Mouse (Mus musculus) gastrocnemius, postnatal 36 days (tissue): Measurements from ENCODE around the gene Nfam1. TPM values are rescaled to one million over a fixed set of nuclear protein-coding genes. Genes with fewer than 3 reads are reported as not detected.

Experiments used
- DNase-seq, 2 experiments: peaks; one replicate each; pipeline ENCODE4 v3.0.0; 2022
- intact Hi-C: fragments of 180-260 bp; cut with DNase I; formaldehyde crosslinking; loops from one replicate; pipeline ENCODE4 v1.15.1; 2025
- total RNA-seq, 2 experiments: library from RNA; stranded (reverse); gene quantifications; 2 replicates each; pipeline ENCODE4 v1.2.3; 2021

Gene Nfam1
- total RNA-seq, 2 experiments from 2014 or later: 0.28 to 1.0 TPM

DNA sequence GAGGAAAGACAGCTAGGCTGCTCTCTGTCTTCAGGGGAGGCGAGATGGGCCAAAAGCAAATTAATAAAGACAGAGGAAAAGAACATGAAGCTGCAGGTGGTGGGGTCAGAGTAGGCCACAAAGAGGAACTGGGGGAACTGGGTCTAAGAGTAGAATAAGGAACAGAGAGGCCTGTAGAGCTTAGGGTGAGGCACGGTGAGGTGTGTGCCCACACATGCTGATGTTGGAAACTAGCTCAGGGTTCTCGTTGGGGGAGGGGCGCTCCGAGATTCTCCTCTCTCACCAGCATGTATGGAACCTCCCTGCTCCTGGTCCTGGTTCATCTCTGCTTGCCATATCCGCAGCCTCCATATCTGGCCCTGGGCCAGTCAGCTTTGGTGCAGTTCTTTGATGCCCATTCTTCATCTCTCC lies 34.3 kb downstream of the Nfam1 start:
- no peak for DNase-seq
- intact Hi-C loops: no loop called here

GRCm38 (mm10) chr15:82996431-82996830 lies 36.7 kb downstream of the Nfam1 start:
- intact Hi-C loops: no loop called here
- DNase-seq: no peak

GRCm38 (mm10) chr15:82995239-82995638 lies 37.9 kb downstream of the Nfam1 start:
- DNase-seq: no peak
- intact Hi-C loops: no loop called here

GRCm38 (mm10) chr15:82992911-82993310 lies 40.2 kb downstream of the Nfam1 start:
- no peak for DNase-seq
- intact Hi-C loops: no loop called here

GRCm38 (mm10) chr15:82992079-82992783 lies 40.9 kb downstream of the Nfam1 start:
- intact Hi-C loops: no loop called here
- no peak for DNase-seq

- intact Hi-C loops: no loop called here
- DNase-seq: no peak
These were observed 43.9 kb downstream of the Nfam1 start for GRCm38 (mm10) chr15:82989190-82989704.

DNA sequence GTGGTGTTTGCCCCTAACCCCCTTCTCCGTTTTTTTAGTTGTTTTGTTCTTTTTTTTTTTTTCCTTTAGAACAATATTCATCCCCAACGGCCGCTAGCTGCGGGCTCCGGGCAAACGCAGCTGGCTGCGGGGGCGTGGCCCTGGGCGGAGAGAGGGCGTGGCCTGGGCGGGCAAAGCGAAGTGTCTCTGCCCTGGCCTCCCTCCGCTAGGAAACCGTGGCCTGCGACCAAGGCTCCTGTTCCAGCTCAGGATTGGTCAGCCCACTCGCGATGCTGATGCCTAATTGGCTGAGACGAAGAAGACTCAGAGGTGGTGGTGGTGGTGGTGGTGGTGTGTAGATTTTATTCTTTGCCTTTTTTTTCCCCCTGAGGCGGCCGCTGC lies 45.4 kb downstream of the Nfam1 start, which contains the start of gene Tcf20:
Gene Tcf20 (minus strand): TSS at position 141 of the 381 bp plus-strand sequence.
- DNase-seq: peak; percentile 89 to 94
- intact Hi-C loops: no loop called here

DNA sequence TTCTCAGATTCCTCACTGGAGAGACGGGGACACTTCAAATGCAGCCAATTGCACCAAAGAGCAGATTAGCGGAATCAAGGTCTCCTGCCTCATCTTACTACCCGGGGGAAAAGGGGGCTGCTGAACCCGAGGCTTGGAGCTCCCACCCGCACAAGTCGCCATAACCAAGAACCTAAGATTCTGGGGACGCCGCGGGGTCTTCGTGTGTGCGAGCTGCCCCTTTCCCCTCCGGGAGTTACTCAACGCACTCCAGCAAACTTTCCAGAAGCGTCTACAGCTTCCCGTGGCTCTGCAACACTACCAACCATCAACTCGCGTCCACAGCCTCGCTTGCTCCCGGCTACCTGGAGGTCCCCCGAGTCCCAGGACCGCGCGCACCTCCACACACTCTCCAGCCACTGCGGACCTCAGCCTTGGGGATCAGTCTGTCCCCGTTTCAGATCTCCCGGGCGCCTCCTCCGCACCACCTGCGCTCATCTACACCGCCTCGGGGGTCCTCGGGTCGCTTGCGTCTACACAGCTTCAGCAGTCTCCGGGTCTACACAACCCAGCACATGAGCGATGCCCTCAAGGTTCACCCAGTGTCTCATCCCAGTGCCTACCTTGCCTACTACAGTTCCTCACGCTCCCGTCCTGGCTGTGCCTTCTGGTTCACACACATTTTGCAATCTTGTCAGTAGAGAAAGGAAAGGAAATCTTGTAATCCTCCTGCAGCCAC lies 45.9 kb downstream of the Nfam1 start:
- intact Hi-C loops: no loop called here
- no peak for DNase-seq

DNA sequence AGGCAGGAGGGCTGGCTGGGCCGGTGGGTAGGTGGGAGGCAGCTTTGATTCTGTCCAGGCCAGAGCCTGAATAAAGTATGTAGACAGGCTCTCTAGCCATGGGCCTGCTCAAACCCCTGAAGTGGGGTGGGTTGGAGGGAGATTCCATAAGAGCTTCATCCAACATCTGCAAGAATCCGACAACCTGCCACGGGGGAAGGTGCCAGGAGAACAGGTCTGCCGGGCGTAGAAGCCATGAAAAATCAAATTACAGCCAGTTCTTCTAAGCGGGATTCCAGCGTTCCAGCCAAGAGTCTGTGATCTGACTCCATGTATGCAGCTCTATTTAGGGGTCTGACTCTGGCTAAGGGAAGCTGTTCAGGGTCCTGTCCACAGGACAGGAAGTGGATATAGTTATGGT lies 48.5 kb downstream of the Nfam1 start:
- intact Hi-C loops: no loop called here
- no peak for DNase-seq

GRCm38 (mm10) chr15:82984097-82984496 lies 49.0 kb downstream of the Nfam1 start:
- no peak for DNase-seq
- intact Hi-C loops: no loop called here

DNA sequence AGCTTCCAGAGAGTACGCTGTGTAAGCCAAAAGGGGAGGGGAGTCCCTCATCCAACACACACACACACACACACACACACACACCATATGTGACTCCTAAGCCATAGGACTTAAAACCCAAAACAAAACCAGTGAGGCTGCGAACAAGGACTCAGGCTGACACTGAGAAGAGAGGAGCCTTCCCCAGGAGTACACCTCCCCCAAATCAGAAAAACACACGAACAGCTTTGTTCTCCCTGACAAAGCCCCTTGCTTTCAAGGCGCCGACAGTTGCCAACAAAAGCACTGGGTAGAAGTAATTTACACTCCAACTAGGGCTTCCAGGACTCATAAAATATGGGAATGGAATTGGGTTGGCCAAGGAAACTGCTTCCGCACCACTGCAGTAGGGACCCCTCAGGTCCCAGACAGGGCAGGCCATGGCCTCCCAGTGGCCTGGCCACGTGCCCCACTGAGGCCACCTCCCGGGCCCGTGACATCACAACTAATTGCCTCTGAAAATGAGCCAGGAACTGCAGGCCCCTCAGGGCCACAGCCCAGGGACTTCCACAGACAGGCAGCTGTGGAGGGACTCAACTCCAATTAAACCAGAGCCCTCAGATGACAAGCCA lies 49.6 kb downstream of the Nfam1 start:
- DNase-seq: no peak
- intact Hi-C loops: no loop called here

DNA sequence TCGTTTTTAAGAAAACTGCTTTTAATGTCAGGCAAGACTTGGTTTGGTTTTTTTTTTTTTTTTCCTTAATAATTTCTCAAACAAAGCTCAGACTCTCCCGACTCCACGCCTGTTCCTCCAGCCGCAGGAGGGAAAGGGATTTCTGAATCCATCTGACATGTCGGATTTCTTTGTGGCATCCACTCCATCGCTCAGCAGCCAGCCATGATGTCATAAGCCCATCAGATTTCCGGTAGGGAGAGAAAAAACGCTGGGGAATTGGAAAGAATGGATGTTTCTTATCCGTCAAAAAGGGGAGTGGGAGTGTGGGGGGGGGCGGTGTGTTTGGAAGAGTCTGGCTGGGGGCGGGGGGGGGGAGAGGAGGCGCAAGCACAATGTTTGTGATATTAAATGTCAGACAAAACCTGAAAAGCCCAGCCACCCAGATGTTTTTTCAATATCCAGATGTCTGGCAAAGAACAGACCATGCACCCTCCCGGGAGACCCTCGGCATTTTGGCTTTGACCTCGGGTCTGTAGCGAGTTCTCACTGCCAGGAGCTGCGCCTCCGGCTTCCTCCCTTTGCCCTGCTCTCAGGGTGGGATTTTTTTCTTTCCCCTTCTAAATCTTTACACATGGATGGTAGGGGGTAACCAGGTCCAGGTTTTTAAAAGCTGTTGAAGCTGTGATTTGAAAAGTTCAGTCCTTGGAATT lies 50.2 kb downstream of the Nfam1 start:
- intact Hi-C loops: no loop called here
- DNase-seq: peak in 1 of 2 experiments; percentile 68

DNA sequence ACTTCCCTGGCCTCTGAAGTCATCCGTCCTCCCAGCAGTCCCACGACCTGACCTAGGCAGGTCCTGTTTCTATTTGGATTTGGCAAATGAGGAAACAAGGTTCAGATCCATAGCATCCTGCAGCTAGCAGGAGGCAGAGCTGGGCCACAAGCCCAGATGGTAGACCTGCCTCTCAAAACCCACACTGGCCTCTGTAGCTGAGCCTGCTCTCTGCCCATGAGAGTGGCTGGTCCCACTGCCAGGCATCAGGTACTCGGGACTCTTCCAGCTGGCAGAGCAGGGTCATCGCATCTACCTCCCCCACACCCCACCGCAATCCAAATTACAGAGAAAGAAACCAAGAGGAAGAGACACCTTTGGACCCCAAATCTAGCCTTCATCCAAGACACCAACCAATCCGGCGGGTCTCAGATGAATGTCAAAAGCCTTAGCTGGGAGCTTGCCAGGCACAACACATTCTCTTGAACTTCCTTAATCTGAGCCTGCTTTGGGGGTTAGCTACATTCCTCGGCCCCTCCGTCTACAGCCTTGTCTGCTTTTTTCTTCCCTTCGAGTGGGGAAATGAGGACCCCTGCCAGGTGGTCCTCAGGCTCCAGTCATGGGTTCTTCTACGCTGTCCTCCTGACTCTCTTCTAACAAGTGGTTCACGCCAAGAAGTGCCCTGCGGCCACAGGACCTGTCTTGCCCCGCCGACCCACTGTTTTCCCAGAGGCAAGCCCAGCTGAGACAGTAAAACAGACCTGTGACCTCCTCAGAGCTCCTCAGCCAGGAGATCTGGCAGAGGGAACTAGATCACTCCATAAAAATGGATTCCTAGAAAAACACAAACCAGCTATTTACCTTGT lies 51.2 kb downstream of the Nfam1 start:
- DNase-seq: no peak
- intact Hi-C loops: no loop called here

GRCm38 (mm10) chr15:82979531-82979930 lies 53.6 kb downstream of the Nfam1 start:
- intact Hi-C loops: no loop called here
- DNase-seq: no peak

DNA sequence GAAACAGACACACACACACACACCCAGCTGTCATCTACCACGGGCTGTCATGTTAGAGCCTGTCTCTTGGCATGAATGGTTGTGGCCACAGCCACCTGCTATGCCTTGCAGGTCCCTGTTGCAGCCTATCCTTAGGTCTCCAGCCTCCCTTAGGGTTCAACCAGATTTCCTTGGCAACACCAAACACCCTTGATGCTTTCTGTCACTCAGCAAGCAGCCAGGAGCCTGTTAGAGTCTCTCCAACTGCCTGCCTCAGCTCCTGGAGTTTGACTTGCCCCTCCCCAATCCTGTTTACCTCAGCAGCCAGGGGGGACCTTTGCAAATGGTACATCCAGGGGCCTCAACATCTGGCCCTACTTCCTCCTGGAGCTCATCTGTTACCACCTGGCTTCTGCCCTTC lies 58.6 kb downstream of the Nfam1 start:
- intact Hi-C loops: no loop called here
- no peak for DNase-seq

GRCm38 (mm10) chr15:82969206-82969721 lies 63.8 kb downstream of the Nfam1 start:
- intact Hi-C loops: no loop called here
- no peak for DNase-seq

- DNase-seq: no peak
- intact Hi-C loops: no loop called here
These were observed 64.7 kb downstream of the Nfam1 start for GRCm38 (mm10) chr15:82968449-82968848.

DNA sequence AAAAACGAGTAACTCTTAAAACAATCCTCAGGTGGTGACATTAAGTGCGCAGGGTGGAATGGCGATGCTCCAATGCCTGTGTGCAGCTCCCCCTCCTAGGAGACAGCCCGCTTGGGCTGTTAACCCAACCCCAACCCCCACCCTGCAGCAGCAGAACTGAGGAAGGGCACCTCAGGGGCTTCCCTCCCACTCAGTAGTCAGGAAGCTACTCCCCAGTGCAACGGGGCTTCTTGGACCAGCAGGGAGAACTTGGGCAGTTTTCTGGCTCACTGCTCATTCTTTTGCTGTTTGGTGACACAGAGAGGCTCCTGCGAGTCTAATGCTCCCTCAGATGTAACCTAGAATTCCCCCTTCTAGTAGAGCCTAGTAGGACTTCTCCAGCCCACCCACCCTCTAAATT lies 65.2 kb downstream of the Nfam1 start:
- DNase-seq: no peak
- intact Hi-C loops: no loop called here

GRCm38 (mm10) chr15:82964266-82964825 lies 68.8 kb downstream of the Nfam1 start:
- intact Hi-C loops: no loop called here
- no peak for DNase-seq
